Mouse (Mus musculus) cerebellum, adult 2 months (tissue): ENCODE measurements at regions not wholly inside any gene's neighbourhood (a gene's known extent, or its start where the extent isn't known, plus 50 kb on each side); places are given as distances from the start of the nearest gene placed in this dataset.

Source experiments
- CTCF ChIP-seq: fragments of 200-500 bp; IDR thresholded peaks from 2 replicates; pipeline ENCODE4 v1.5.1; 2011; ENCODE audit warnings: low read depth, mild to moderate bottlenecking, control low read depth, low read length, moderate library complexity, borderline replicate concordance; ENCODE audit not compliant: insufficient read depth
- POLR2A ChIP-seq: fragments of 200-500 bp; IDR thresholded peaks from 2 replicates; pipeline ENCODE4 v1.6.1; 2011; ENCODE audit warnings: low read length, control low read depth, borderline replicate concordance; ENCODE audit not compliant: insufficient read depth

DNA sequence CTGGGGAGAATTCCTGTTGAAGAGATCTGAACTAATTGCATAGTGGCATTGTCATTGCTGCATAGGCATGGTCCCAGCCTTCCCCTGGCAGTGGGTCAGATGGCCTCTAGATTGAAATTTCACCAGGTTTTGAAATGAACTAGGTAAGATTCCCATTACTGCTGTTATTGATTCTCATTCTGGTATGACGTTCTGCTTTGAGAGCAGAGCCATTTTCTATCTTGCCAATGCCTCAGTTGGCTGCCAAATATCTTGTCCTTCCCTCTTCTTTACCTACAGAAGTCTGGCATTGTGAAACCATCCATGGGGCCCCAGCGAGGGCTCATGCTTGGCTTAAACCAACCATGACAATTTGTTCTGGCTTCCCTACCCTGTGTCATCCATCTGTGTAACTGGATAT, 232.5 kb downstream of the Gm10260 start:
- TF ChIP-seq CTCF (no peak), POLR2A (no peak)
